Mouse (Mus musculus) lung, postnatal 0 days (tissue): ENCODE results near the gene Utp6.

Source experiments
- CTCF ChIP-seq: IDR thresholded peaks from 2 replicates; pipeline ENCODE4 v1.5.1; 2016; ENCODE audit warnings: antibody characterized with exemption, mild to moderate bottlenecking
- EP300 ChIP-seq: IDR thresholded peaks from 2 replicates; pipeline ENCODE4 v1.6.1; 2016; ENCODE audit warnings: antibody characterized with exemption, mild to moderate bottlenecking, control low read depth

GRCm38 (mm10) chr11:79986886-79987285, 24.7 kb upstream of the Utp6 start:
- TF ChIP-seq CTCF: no peak
- TF ChIP-seq EP300: no peak
